Comparison of ENCODE assay signal across 8 mouse cellular contexts in genomic region chr3:122618991-122619930, GRCm38 (mm10). TPM values are rescaled to one million over a fixed set of nuclear protein-coding genes. Genes with fewer than 3 reads are reported as not detected.
DNase-seq lines count a peak whose midpoint lies in the region; ATAC-seq and TF ChIP-seq lines count a peak whose summit lies in the region.

Fnbp1l (minus strand) TSS chr3:122619715.

- peak; percentile 88 for ATAC-seq in limb, embryonic 14.5 days (ENCODE audit: low FRiP score, low read depth)
- ATAC-seq in midbrain, embryonic 15.5 days (replicated peaks) = peak; percentile 83
- ATAC-seq in stomach, embryonic 15.5 days (ENCODE audit: insufficient read depth, low FRiP score, low read depth) = peak; percentile 80

- peak within 1 kb of the TSS; percentile 85 for H3K4me2 ChIP-seq in limb, embryonic 14.5 days (replicated peaks; ENCODE audit: low read depth, low read length, severe bottlenecking)
- H3K4me2 ChIP-seq in midbrain, embryonic 15.5 days = peak within 1 kb of the TSS; percentile 57
- peak within 1 kb of the TSS; percentile 68 for H3K4me2 ChIP-seq in stomach, embryonic 15.5 days

- H3K27me3 ChIP-seq in embryonic facial prominence, embryonic 10.5 days (replicated peaks; ENCODE audit: low read depth, poor library complexity, severe bottlenecking) = no peaks in the 10 kb centered on the region
- H3K27me3 ChIP-seq in limb, embryonic 14.5 days (ENCODE audit: control insufficient read depth, insufficient read depth, low read length) = no peaks in the 10 kb centered on the region
- no peaks in the 10 kb centered on the region for H3K27me3 ChIP-seq in midbrain, embryonic 15.5 days (replicated peaks)
- no peaks in the 10 kb centered on the region for H3K27me3 ChIP-seq in stomach, embryonic 15.5 days (replicated peaks)

- under 1% methylated on average over 110 of the region's 118 CpGs for WGBS in embryonic facial prominence, embryonic 10.5 days
- WGBS in limb, embryonic 14.5 days = 0% methylated on average over 27 of the region's 118 CpGs
- WGBS in midbrain, embryonic 15.5 days = under 1% methylated on average over 94 of the region's 118 CpGs
- WGBS in stomach, embryonic 15.5 days = 0% methylated on average over 65 of the region's 118 CpGs

- peak; percentile 22 to 40 for DNase-seq in cerebellum, adult 18-20 months
- DNase-seq in cerebellum, adult 8-10 months = no peak
- peak; percentile 93 for DNase-seq in embryonic facial prominence, embryonic 10.5 days (ENCODE audit: low spot score)
- DNase-seq in heart, adult 8-10 months (ENCODE audit: low spot score) = peak; percentile 65
- DNase-seq in kidney, adult 8-10 months = peak; percentile 73 to 79
- peak; percentile 78 for DNase-seq in limb, embryonic 14.5 days (ENCODE audit: low spot score)

- H3K27ac ChIP-seq in embryonic facial prominence, embryonic 10.5 days (replicated peaks) = peak within 1 kb of the TSS; percentile 100
- H3K27ac ChIP-seq in limb, embryonic 14.5 days (replicated peaks; ENCODE audit: low read depth, low read length) = peak within 1 kb of the TSS; percentile 97
- peak within 1 kb of the TSS; percentile 99 for H3K27ac ChIP-seq in midbrain, embryonic 15.5 days
- peak within 1 kb of the TSS; percentile 98 for H3K27ac ChIP-seq in stomach, embryonic 15.5 days

- peak within 1 kb of the TSS; percentile 96 for H3K4me3 ChIP-seq in embryonic facial prominence, embryonic 10.5 days
- H3K4me3 ChIP-seq in limb, embryonic 14.5 days (replicated peaks; ENCODE audit: low read length) = peak within 1 kb of the TSS; percentile 81
- H3K4me3 ChIP-seq in midbrain, embryonic 15.5 days = peak within 1 kb of the TSS; percentile 100
- peak within 1 kb of the TSS; percentile 92 for H3K4me3 ChIP-seq in stomach, embryonic 15.5 days (replicated peaks)

- H3K36me3 ChIP-seq in embryonic facial prominence, embryonic 10.5 days (replicated peaks) = no peaks in the 10 kb centered on the region
- H3K36me3 ChIP-seq in limb, embryonic 14.5 days (ENCODE audit: control insufficient read depth, insufficient read depth, low read length) = no peaks in the 10 kb centered on the region
- no peaks in the 10 kb centered on the region for H3K36me3 ChIP-seq in midbrain, embryonic 15.5 days (replicated peaks)
- no peaks in the 10 kb centered on the region for H3K36me3 ChIP-seq in stomach, embryonic 15.5 days

- H3K9ac ChIP-seq in limb, embryonic 14.5 days (ENCODE audit: low read depth, low read length, severe bottlenecking) = peak within 1 kb of the TSS; percentile 98
- peak within 1 kb of the TSS; percentile 100 for H3K9ac ChIP-seq in midbrain, embryonic 15.5 days
- peak within 1 kb of the TSS; percentile 98 for H3K9ac ChIP-seq in stomach, embryonic 15.5 days

- H3K4me1 ChIP-seq in embryonic facial prominence, embryonic 10.5 days = peaks cover 35% of the 10 kb centered on the region
- peaks cover 26% of the 10 kb centered on the region for H3K4me1 ChIP-seq in limb, embryonic 14.5 days (ENCODE audit: control insufficient read depth, insufficient read depth, low read length)
- peaks cover 41% of the 10 kb centered on the region for H3K4me1 ChIP-seq in midbrain, embryonic 15.5 days
- H3K4me1 ChIP-seq in stomach, embryonic 15.5 days = peaks cover 8% of the 10 kb centered on the region

- H3K9me3 ChIP-seq in embryonic facial prominence, embryonic 10.5 days = no peaks in the 10 kb centered on the region
- H3K9me3 ChIP-seq in limb, embryonic 14.5 days (ENCODE audit: control insufficient read depth, low read length) = no peaks in the 10 kb centered on the region
- no peaks in the 10 kb centered on the region for H3K9me3 ChIP-seq in midbrain, embryonic 15.5 days
- H3K9me3 ChIP-seq in stomach, embryonic 15.5 days = no peaks in the 10 kb centered on the region

- peak; percentile 92; the same call in 1 of the 2 replicates for TF ChIP-seq POLR2A in limb, embryonic 14.5 days (IDR thresholded peaks at IDR 0.05; ENCODE audit: borderline replicate concordance, extremely low read depth, insufficient read depth, insufficient read length)

RNA-seq across cellular contexts. Expression of gene Fnbp1l, which starts in this region (rescaled TPM):
- polyA plus RNA-seq in embryonic facial prominence, embryonic 10.5 days (2016; fragmentation: Nextera tagmentation; extraction: Ambion mirVana) = 57.7 and 66.4 TPM in 2 replicates
- total RNA-seq in heart, adult 8-10 months (2022) = 10 to 100 TPM; 11.9 to 15.8 (median 14.3) TPM
- polyA plus RNA-seq in limb, embryonic 14.5 days (2012; rRNA removed) = 76.1 and 80.4 TPM in 2 replicates
- 47.5 and 56.2 TPM in 2 replicates for polyA plus RNA-seq in limb, embryonic 14.5 days (2014; fragmentation: Nextera tagmentation; extraction: Ambion mirVana)
- polyA plus RNA-seq in midbrain, embryonic 15.5 days (2015; fragmentation: Nextera tagmentation; extraction: Ambion mirVana) = 242 and 273 TPM in 2 replicates
- polyA plus RNA-seq in stomach, embryonic 15.5 days (2015; fragmentation: Nextera tagmentation; extraction: Ambion mirVana) = 48.6 and 51.7 TPM in 2 replicates
